Mouse (Mus musculus) forebrain, embryonic 11.5 days (tissue): ENCODE results near the gene Adh7. TPM values are rescaled to one million over a fixed set of nuclear protein-coding genes. Genes with fewer than 3 reads are reported as not detected.

ENCODE experiments used
- ATAC-seq: fragments of 200-750 bp; cut with Nextera tagmentation; replicated peaks from 2 replicates; pipeline ENCODE4 v1.8.0; 2017; ENCODE audit warnings: moderate TSS enrichment; ENCODE audit not compliant: low FRiP score
- DNase-seq: peaks from one replicate; pipeline ENCODE4 v3.0.0-alpha.2; 2017; ENCODE audit warnings: low spot score
- H3K27ac ChIP-seq: fragments of 300-500 bp; sonication (generic); 2 replicates; pipeline ENCODE4 v1.5.1; 2014; ENCODE audit warnings: low read depth, low read length
- H3K27me3 ChIP-seq: fragments of 300-500 bp; sonication (generic); 2 replicates; pipeline ENCODE4 v1.6.1; 2014; ENCODE audit warnings: mild to moderate bottlenecking, low read length, mixed read lengths; ENCODE audit not compliant: control insufficient read depth, insufficient read depth
- H3K36me3 ChIP-seq: fragments of 300-500 bp; sonication (generic); 2 replicates; pipeline ENCODE4 v1.6.1; 2014; ENCODE audit warnings: mild to moderate bottlenecking, low read length, moderate library complexity, mixed read lengths; ENCODE audit not compliant: control insufficient read depth, insufficient read depth
- H3K4me1 ChIP-seq: fragments of 300-500 bp; sonication (generic); replicated peaks from 2 replicates; pipeline ENCODE4 v1.6.1; 2014; ENCODE audit warnings: low read length, mixed read lengths; ENCODE audit not compliant: control insufficient read depth, insufficient read depth
- H3K4me2 ChIP-seq: fragments of 300-500 bp; sonication (generic); 2 replicates; pipeline ENCODE4 v1.6.1; 2014; ENCODE audit warnings: low read depth, mild to moderate bottlenecking, low read length, moderate library complexity, mixed read lengths; ENCODE audit not compliant: severe bottlenecking
- H3K4me3 ChIP-seq: fragments of 300-500 bp; sonication (generic); 2 replicates; pipeline ENCODE4 v1.5.1; 2014; ENCODE audit warnings: low read depth, low read length
- H3K9ac ChIP-seq: fragments of 300-500 bp; sonication (generic); 2 replicates; pipeline ENCODE4 v1.6.1; 2014; ENCODE audit warnings: low read length
- H3K9me3 ChIP-seq: fragments of 300-500 bp; sonication (generic); 2 replicates; pipeline ENCODE4 v1.6.1; 2016; ENCODE audit warnings: low read length, mixed read lengths; ENCODE audit not compliant: control insufficient read depth
- WGBS: fragments of 180-500 bp; shearing (Covaris S2); extraction: QIAGEN DNeasy Blood & Tissue Kit; methylation state at CpG from one replicate; pipeline ENCODE4 v1.1.7; 2014; 5-methylcytosine and 5-hydroxymethylcytosine counted together
- polyA plus RNA-seq: library from polyadenylated mRNA; unstranded; fragments of >200 nt; fragmentation: Nextera tagmentation; extraction: Ambion mirVana; gene quantifications from 2 replicates; pipeline ENCODE4 v1.2.1, GENCODE M21; 2014

Gene Adh7
- polyA plus RNA-seq, 1 experiment from 2014 or later: 0.16 TPM

DNA sequence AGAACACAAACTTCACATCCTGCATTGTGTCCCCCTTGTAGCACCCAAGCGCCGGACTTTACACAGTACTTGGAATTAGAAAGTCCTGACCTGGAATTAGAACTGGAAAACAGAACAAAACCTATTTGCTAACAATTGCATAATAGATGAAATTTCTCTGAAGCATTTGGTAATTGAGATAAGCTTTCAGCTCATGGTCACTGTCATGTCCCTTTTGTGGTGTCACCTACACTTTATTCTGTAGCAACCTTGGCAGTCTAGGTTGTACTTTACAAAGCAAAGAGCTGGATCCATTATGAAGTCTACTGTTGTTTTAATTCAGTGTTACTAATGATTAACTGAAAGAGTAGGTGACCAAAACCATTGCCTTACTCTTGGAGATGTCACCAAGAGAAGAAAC is 9.5 kb downstream of the Adh7 start:
- Histone ChIP-seq H3K4me2 (no peak overlapping the region), H3K4me1 (no peaks in the 10 kb centered on the region), H3K9me3 (no peaks in the 10 kb centered on the region), H3K27me3 (no peaks in the 10 kb centered on the region), H3K36me3 (no peaks in the 10 kb centered on the region), H3K27ac (no peak overlapping the region), H3K9ac (no peak overlapping the region), H3K4me3 (no peak overlapping the region)
- DNase-seq: no peak
- no peak for ATAC-seq
- 85% methylated on average over 2 of the region's 2 CpGs for WGBS

DNA sequence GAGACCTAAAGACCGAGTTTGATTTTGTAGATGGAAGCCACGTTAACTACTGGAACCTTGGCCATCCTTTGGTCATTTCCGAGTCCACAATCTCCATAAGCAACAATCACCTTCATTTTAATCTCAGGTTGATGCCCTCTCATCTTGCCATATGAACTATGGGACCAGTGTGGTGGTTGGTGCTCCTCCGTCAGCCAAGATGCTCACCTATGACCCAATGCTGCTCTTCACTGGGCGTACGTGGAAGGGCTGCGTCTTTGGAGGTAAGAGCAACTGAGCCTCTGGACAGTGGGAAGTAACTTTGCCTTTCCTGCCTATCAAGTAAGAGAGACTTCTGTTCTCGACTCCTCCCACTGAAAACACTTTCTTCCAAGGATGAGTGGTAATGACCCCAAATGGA is 10.2 kb downstream of the Adh7 start:
- no peaks in the 10 kb centered on the region for H3K9me3 ChIP-seq
- ATAC-seq (no peak), DNase-seq (no peak)
- H3K4me1 ChIP-seq: no peaks in the 10 kb centered on the region
- H3K27ac ChIP-seq: no peak overlapping the region
- 93% methylated on average over 8 of the region's 8 CpGs for WGBS
- no peak overlapping the region for H3K4me3 ChIP-seq
- H3K9ac ChIP-seq: no peak overlapping the region
- no peak overlapping the region for H3K4me2 ChIP-seq
- H3K36me3 ChIP-seq: no peaks in the 10 kb centered on the region
- no peaks in the 10 kb centered on the region for H3K27me3 ChIP-seq

DNA sequence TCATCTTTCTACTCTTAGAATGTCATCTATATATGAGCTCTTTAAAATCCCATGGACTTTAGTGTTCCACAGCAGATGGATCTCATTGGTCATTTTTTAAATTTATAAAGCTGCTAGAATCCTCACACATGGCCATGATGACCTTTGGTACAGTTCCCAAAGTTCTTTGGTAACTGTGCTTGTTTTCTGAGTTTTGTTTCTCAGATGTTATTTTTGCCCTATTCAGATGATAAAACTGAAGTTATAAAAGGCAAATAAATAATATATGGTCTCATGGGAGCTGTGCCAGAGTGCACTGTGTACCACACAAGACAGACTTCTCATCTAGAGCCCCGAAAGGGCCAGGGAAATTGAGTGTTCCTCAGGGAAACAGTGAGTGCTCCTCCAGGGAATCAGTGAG is 11.9 kb downstream of the Adh7 start:
- Histone ChIP-seq H3K27me3 (no peaks in the 10 kb centered on the region), H3K9me3 (no peaks in the 10 kb centered on the region), H3K4me2 (no peak overlapping the region), H3K36me3 (no peaks in the 10 kb centered on the region), H3K4me3 (no peak overlapping the region), H3K4me1 (no peaks in the 10 kb centered on the region), H3K27ac (no peak overlapping the region), H3K9ac (no peak overlapping the region)
- no peak for DNase-seq
- ATAC-seq: no peak
- WGBS: 92% methylated on average over 1 of the region's 1 CpGs

DNA sequence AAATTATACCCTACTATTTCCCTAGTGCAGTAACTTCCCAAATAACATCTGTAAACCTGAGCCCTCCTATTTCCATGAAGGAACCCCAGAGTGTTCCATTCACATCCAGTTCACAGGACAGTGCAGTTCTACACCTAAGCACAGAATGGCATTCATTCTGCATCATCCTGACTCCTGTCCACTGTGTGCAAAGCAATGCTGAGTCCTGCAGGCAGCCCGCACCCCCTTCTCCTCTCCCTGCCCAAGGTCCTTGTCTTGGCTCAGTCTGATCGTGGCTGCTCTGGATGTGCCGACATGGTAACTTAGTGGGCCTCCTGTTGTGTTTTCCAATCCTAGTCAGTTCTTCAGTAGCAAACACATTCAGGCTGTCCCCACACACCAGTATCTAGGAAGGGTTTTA is 12.7 kb downstream of the Adh7 start:
- ATAC-seq (no peak), DNase-seq (no peak)
- whole genome bisulfite sequencing: 84% methylated on average over 3 of the region's 3 CpGs
- H3K4me2 ChIP-seq: no peak overlapping the region
- H3K4me3 ChIP-seq: no peak overlapping the region
- H3K4me1 ChIP-seq: no peaks in the 10 kb centered on the region
- no peaks in the 10 kb centered on the region for H3K27me3 ChIP-seq
- no peaks in the 10 kb centered on the region for H3K9me3 ChIP-seq
- no peak overlapping the region for H3K27ac ChIP-seq
- no peak overlapping the region for H3K9ac ChIP-seq
- no peaks in the 10 kb centered on the region for H3K36me3 ChIP-seq

DNA sequence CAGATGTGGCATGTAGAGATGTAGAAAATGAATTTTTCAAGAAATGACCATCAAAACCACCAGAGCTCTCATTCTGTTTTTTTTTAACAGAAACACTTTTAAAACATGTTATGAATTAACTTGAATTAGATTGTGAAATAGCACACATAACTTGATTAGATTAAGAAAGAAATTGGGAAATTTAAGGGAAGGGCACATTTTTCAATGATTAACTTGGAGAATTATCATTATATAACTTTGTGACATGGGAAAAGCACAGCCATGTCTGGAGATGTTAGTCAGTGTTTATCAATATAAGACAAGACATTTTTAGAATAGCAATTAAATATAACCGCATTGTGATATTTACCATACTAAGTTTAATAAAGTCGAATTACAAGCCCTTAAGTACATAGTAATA is 14.0 kb downstream of the Adh7 start:
- Histone ChIP-seq H3K9me3 (no peaks in the 10 kb centered on the region), H3K4me2 (no peak overlapping the region), H3K9ac (no peak overlapping the region), H3K4me3 (no peak overlapping the region), H3K36me3 (no peaks in the 10 kb centered on the region), H3K27ac (no peak overlapping the region), H3K4me1 (no peaks in the 10 kb centered on the region), H3K27me3 (no peaks in the 10 kb centered on the region)
- ATAC-seq (no peak), DNase-seq (no peak)
- WGBS: 80% methylated on average over 2 of the region's 2 CpGs

DNA sequence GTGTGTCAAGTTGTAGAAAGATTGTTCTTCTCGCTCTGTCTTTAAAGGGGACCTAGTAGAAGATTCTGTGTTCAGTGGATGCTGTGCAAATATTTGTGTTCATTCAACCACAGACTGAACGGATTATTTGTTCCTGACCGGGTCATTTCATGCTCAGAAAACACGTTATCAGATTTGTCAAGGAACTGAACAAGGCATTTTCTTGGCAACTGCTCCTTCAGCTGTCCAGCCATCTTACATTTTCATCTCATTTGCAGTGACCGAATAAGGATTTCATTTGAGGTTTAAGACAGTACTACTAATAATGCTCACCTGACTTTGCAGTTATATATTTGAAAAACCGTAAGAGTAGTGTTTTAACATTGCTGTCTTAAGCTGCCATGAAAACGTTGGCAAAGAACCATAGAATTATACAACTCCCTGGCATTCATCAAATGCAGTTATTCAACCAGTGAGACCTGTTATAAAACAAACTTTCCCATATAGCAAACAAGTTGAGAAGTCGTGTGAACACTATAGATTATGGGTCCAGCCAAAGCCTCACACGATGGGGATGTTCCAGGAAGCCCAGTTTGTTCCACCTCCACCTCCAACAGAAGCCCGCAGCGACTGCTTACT is 19.1 kb downstream of the Adh7 start:
- DNase-seq (no peak), ATAC-seq (no peak)
- H3K9me3 ChIP-seq: no peaks in the 10 kb centered on the region
- no peaks in the 10 kb centered on the region for H3K36me3 ChIP-seq
- H3K27me3 ChIP-seq: no peaks in the 10 kb centered on the region
- H3K9ac ChIP-seq: no peak overlapping the region
- H3K27ac ChIP-seq: no peak overlapping the region
- no peak overlapping the region for H3K4me2 ChIP-seq
- 78% methylated on average over 11 of the region's 11 CpGs for WGBS
- H3K4me3 ChIP-seq: no peak overlapping the region
- no peaks in the 10 kb centered on the region for H3K4me1 ChIP-seq

DNA sequence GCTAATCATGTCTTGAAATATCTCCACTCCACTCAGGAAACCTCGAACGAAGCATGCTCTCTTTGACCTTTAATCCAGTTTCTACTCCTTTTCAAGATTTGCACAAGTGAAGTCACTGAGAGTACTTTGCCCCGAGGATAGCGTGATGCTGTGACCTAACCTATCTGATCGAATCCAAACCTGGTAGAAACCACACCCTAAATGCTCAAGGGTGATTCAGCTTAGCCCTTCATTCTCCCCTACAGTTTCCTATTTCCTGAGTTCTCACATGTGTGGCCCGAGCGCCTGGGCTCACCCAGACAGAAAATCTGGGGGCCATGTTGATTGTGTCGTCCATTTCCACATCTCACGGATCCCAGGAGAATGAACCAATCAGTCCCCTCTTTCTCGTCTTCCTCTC is 20.5 kb downstream of the Adh7 start:
- Histone ChIP-seq H3K4me1 (no peaks in the 10 kb centered on the region), H3K4me2 (no peak overlapping the region), H3K27ac (no peak overlapping the region), H3K9ac (no peak overlapping the region), H3K27me3 (no peaks in the 10 kb centered on the region), H3K9me3 (no peaks in the 10 kb centered on the region), H3K4me3 (no peak overlapping the region), H3K36me3 (no peaks in the 10 kb centered on the region)
- DNase-seq: no peak
- WGBS: 90% methylated on average over 10 of the region's 10 CpGs
- no peak for ATAC-seq

DNA sequence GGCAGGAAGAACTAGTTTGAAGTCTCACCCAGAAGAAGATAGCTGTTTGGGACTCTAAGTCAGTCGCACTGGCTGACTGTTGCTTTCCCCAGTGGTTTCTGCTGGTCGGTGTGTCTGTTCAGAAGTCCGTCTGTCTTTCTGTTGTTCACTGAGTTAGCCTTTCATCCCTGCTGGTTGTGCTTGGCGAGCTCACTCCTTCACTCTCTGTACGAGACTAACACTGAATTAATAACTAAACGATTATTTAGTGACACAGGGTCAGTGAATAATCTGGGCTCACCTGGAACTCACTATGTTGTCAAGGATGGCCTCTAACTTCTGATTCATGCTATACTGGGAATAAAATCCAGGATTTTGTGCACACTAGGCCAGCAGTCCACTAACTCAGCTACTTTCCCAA is 21.9 kb downstream of the Adh7 start:
- Histone ChIP-seq H3K4me2 (no peak overlapping the region), H3K9me3 (no peaks in the 10 kb centered on the region), H3K4me1 (no peaks in the 10 kb centered on the region), H3K27me3 (no peaks in the 10 kb centered on the region), H3K27ac (no peak overlapping the region), H3K9ac (no peak overlapping the region), H3K36me3 (no peaks in the 10 kb centered on the region), H3K4me3 (no peak overlapping the region)
- ATAC-seq (no peak), DNase-seq (no peak)
- 88% methylated on average over 6 of the region's 6 CpGs for WGBS

DNA sequence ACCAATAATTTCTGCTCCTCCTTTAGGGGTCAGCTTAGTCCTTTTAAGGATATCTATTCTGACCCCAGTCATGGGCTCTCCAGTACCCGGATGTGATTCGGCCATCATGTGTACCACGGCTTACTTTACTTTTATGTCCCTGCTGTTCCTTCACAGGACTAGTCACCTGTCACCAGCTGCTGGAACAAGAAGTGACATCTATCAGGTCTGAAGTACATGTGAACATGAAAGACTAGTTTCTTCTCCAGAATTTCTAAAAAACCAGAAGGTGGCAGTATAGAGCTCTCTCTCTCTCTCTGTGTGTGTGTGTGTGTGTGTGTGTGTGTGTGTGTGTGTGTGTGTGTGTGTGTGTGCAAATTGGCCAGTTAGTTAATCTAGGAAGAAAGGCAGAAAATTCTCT is 22.9 kb downstream of the Adh7 start:
- 89% methylated on average over 3 of the region's 3 CpGs for WGBS
- ATAC-seq (no peak), DNase-seq (no peak)
- Histone ChIP-seq H3K27ac (no peak overlapping the region), H3K36me3 (no peaks in the 10 kb centered on the region), H3K4me2 (no peak overlapping the region), H3K27me3 (no peaks in the 10 kb centered on the region), H3K4me3 (no peak overlapping the region), H3K9me3 (no peaks in the 10 kb centered on the region), H3K4me1 (no peaks in the 10 kb centered on the region), H3K9ac (no peak overlapping the region)
